Mouse (Mus musculus) heart, adult 2 months (tissue): Measurements from ENCODE around the gene Jade2. TPM values are rescaled to one million over a fixed set of nuclear protein-coding genes. Genes with fewer than 3 reads are reported as not detected.
A peak's percentile ranks its signal among the peaks of the same experiment; 100 is the strongest.

ENCODE experiments used
- DNase-seq, 2 experiments: peaks; one replicate each; pipeline ENCODE4 v3.0.0; 2021
- H3K27ac ChIP-seq: fragments of 200-600 bp; 2 replicates; pipeline ENCODE4 v1.8.1; 2022
- H3K27me3 ChIP-seq: fragments of 200-500 bp; 2 replicates; pipeline ENCODE4 v1.6.1; 2012; ENCODE audit warnings: mild to moderate bottlenecking, low read length, inconsistent platforms, mixed read lengths; ENCODE audit not compliant: control insufficient read depth, insufficient read depth
- H3K36me3 ChIP-seq: fragments of 200-500 bp; 2 replicates; pipeline ENCODE4 v1.6.1; 2012; ENCODE audit warnings: low read length, inconsistent platforms; ENCODE audit not compliant: control insufficient read depth, insufficient read depth
- H3K4me1 ChIP-seq: fragments of 200-500 bp; 2 replicates; pipeline ENCODE4 v1.6.1; 2011; ENCODE audit warnings: low read length; ENCODE audit not compliant: control insufficient read depth, insufficient read depth
- H3K4me3 ChIP-seq: fragments of 200-600 bp; 2 replicates; pipeline ENCODE4 v1.8.1; 2022
- H3K79me2 ChIP-seq: fragments of 200-500 bp; replicated peaks from 2 replicates; pipeline ENCODE4 v1.6.1; 2012; ENCODE audit warnings: mild to moderate bottlenecking, inconsistent platforms, low read length, moderate library complexity, mixed read lengths; ENCODE audit not compliant: control insufficient read depth, insufficient read depth
- H3K9ac ChIP-seq: fragments of 200-500 bp; 2 replicates; pipeline ENCODE4 v1.6.1; 2012; ENCODE audit warnings: low read depth, mild to moderate bottlenecking, control low read depth, inconsistent platforms, low read length, mixed read lengths
- CTCF ChIP-seq: fragments of 200-600 bp; IDR thresholded peaks from 2 replicates; pipeline ENCODE4 v1.8.1; 2022; ENCODE audit warnings: antibody characterized with exemption, mild to moderate bottlenecking, moderate library complexity
- EP300 ChIP-seq: fragments of 200-500 bp; IDR thresholded peaks from 2 replicates; pipeline ENCODE4 v1.6.1; 2011; ENCODE audit warnings: low read depth, low read length, control low read depth; ENCODE audit not compliant: insufficient read depth
- POLR2A ChIP-seq: fragments of 200-500 bp; IDR thresholded peaks from 2 replicates; pipeline ENCODE4 v1.6.1; 2011; ENCODE audit warnings: mild to moderate bottlenecking, low read depth, low read length, control low read depth; ENCODE audit not compliant: insufficient read depth
- WGBS: fragments of 180-500 bp; shearing (Covaris S2); methylation state at CpG from one replicate; pipeline ENCODE4 v1.1.7; 2018; 5-methylcytosine and 5-hydroxymethylcytosine counted together
- intact Hi-C: fragments of 180-260 bp; cut with DNase I; formaldehyde crosslinking; loops from one replicate; pipeline ENCODE4 v1.15.1; 2025
- polyA plus RNA-seq: library from polyadenylated mRNA; depleted of rRNA; stranded (reverse); fragments of >200 nt; gene quantifications from 2 replicates; pipeline ENCODE4 v1.2.3, GENCODE M21; 2012
- total RNA-seq, 2 experiments: library from RNA; stranded (reverse); gene quantifications; 2 replicates each; pipeline ENCODE4 v1.2.3; 2021

Jade2 gene
- total and polyA plus RNA-seq, 3 experiments = 7.3 to 12.4 (median 11.3) TPM

GRCm38 (mm10) chr11:51875792-51876195 is 18.3 kb upstream of the Jade2 start:
- peak in 1 of 2 experiments; percentile 13 for DNase-seq
- no peak for TF ChIP-seq EP300
- TF ChIP-seq CTCF = no peak
- TF ChIP-seq POLR2A = no peak
- no peaks in the 10 kb centered on the region for H3K27me3 ChIP-seq
- no peak overlapping the region for H3K9ac ChIP-seq
- no peaks in the 10 kb centered on the region for H3K79me2 ChIP-seq
- intact Hi-C loops = loop anchor here (2.0 kb wide), 1 partner anchor 17 kb away; no protein-coding TSS in a partner anchor
- H3K4me1 ChIP-seq = peaks cover 11% of the 10 kb centered on the region
- 36% methylated on average over 4 of the region's 4 CpGs for WGBS
- H3K27ac ChIP-seq = no peak overlapping the region
- no peak overlapping the region for H3K4me3 ChIP-seq
- H3K36me3 ChIP-seq = no peaks in the 10 kb centered on the region

GRCm38 (mm10) chr11:51875086-51875485 is 17.6 kb upstream of the Jade2 start:
- peak overlapping the region; percentile 44 for H3K27ac ChIP-seq
- DNase-seq = peak; percentile 51 to 57
- no peaks in the 10 kb centered on the region for H3K79me2 ChIP-seq
- H3K4me1 ChIP-seq = peaks cover 11% of the 10 kb centered on the region
- no peaks in the 10 kb centered on the region for H3K27me3 ChIP-seq
- no peak overlapping the region for H3K4me3 ChIP-seq
- 18% methylated on average over 1 of the region's 1 CpGs for WGBS
- H3K9ac ChIP-seq = no peak overlapping the region
- TF ChIP-seq CTCF (no peak), POLR2A (no peak), EP300 (no peak)
- no peaks in the 10 kb centered on the region for H3K36me3 ChIP-seq
- intact Hi-C loops = loop anchor here (2.0 kb wide), 1 partner anchor 16 kb away; no protein-coding TSS in a partner anchor

DNA sequence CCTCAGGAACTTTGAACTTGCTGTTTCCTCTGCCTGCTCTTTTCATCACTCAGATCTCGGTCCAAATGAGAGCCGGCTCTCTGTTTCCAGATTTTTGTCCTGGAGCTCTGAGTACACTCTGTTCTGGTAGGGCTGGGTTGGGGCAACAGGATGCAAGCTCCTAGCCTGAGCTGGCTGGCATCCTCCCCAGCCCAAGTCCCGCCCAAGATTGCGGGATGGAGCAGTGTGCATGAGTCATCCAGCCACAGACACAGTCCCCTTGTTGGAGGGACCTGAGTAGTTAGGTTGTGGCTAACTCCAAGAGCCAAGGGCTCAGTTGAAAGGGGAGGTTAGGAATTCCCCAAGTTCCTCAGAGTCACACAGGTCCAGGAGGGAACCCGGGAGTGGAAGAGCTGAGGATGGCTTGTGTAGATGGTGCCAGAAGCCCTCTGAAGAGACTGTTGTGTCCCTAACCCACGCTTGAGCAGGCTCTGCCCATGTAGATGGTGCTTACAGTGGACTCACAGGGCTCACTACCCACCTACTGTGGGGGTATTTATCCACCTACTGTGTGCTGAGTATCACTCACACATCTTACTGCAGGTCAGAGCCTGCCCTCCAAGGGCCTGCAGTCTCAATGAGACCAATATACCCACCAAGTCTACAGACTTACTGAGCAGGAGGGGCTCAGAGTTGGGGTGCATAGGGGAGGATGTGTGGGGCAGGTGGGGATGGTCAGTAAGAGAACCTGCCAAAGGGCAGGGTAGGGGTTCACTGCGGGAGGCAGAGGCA is 17.0 kb upstream of the Jade2 start:
- H3K4me3 ChIP-seq = no peak overlapping the region
- peak; percentile 73 to 84 for DNase-seq
- peak overlapping the region; percentile 44 for H3K27ac ChIP-seq
- H3K4me1 ChIP-seq = peaks cover 11% of the 10 kb centered on the region
- peak; percentile 66 for TF ChIP-seq POLR2A
- no peak for TF ChIP-seq CTCF
- peak; percentile 78; the same call in 1 of the 2 replicates for TF ChIP-seq EP300
- intact Hi-C loops = loop anchor here (2.0 kb wide), 1 partner anchor 16 kb away; no protein-coding TSS in a partner anchor
- no peaks in the 10 kb centered on the region for H3K27me3 ChIP-seq
- 29% methylated on average over 7 of the region's 7 CpGs for WGBS
- H3K36me3 ChIP-seq = no peaks in the 10 kb centered on the region
- no peaks in the 10 kb centered on the region for H3K79me2 ChIP-seq
- H3K9ac ChIP-seq = no peak overlapping the region

GRCm38 (mm10) chr11:51873141-51873540 is 15.7 kb upstream of the Jade2 start:
- no peak overlapping the region for H3K4me3 ChIP-seq
- H3K79me2 ChIP-seq = no peaks in the 10 kb centered on the region
- H3K4me1 ChIP-seq = peaks cover 11% of the 10 kb centered on the region
- intact Hi-C loops = no loop called here
- no peak overlapping the region for H3K27ac ChIP-seq
- no peak overlapping the region for H3K9ac ChIP-seq
- TF ChIP-seq POLR2A = no peak
- TF ChIP-seq CTCF = no peak
- TF ChIP-seq EP300 = no peak
- DNase-seq = no peak
- no peaks in the 10 kb centered on the region for H3K27me3 ChIP-seq
- 95% methylated on average over 5 of the region's 5 CpGs for WGBS
- H3K36me3 ChIP-seq = no peaks in the 10 kb centered on the region

DNA sequence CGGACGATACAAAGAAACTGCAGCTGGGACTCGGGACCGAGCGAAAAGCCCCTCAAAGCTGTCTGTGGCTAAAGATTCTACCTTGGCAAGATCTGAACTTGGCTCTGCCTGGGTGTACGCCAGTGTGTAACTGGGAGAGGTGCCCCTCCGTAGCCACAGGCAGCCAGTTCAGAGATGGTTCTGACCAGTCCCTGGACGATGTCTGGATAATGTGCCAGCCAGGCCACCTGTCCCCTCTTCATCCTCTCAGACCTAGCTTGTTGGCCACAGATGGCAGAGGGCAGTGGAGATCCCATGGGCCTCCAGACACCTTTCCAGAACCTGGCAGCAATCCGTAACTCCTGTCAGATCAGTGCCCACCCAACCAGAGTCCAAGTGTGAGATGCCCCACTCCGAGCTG is 9.8 kb upstream of the Jade2 start:
- WGBS = 91% methylated on average over 10 of the region's 10 CpGs
- no peak overlapping the region for H3K27ac ChIP-seq
- no peaks in the 10 kb centered on the region for H3K4me1 ChIP-seq
- TF ChIP-seq POLR2A = no peak
- no peak for TF ChIP-seq EP300
- TF ChIP-seq CTCF = no peak
- no peak for DNase-seq
- H3K27me3 ChIP-seq = no peaks in the 10 kb centered on the region
- no peaks in the 10 kb centered on the region for H3K36me3 ChIP-seq
- no peak overlapping the region for H3K9ac ChIP-seq
- no peaks in the 10 kb centered on the region for H3K79me2 ChIP-seq
- H3K4me3 ChIP-seq = no peak overlapping the region
- intact Hi-C loops = no loop called here

DNA sequence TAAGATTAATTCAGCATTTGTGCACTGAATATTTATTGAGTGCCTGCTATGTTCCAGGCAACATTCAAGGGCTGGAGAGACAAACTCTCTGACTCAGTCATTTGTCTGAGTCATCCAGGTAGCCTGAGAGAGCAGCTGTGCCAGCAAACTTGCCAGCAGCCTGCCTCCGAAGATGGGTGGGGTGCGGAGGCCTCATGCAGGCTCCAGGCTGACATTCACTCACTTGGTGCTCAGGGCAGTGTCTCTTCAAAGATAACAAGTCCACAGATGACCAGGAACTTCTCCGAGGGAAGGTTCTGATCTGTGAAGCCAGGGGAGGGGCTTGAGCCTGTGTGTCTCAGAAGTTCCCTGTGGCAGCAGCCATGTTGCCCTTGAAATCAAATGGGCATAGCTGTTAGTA is 8.6 kb upstream of the Jade2 start:
- TF ChIP-seq EP300 (no peak), CTCF (no peak), POLR2A (no peak)
- no peaks in the 10 kb centered on the region for H3K4me1 ChIP-seq
- no peak overlapping the region for H3K27ac ChIP-seq
- 61% methylated on average over 3 of the region's 3 CpGs for WGBS
- no peak for DNase-seq
- no peak overlapping the region for H3K9ac ChIP-seq
- no peaks in the 10 kb centered on the region for H3K27me3 ChIP-seq
- no peaks in the 10 kb centered on the region for H3K79me2 ChIP-seq
- intact Hi-C loops = no loop called here
- H3K4me3 ChIP-seq = no peak overlapping the region
- no peaks in the 10 kb centered on the region for H3K36me3 ChIP-seq
